Mouse (Mus musculus): ENCODE data around the gene Sgpp2. TPM values are rescaled to one million over a fixed set of nuclear protein-coding genes. Genes with fewer than 3 reads are reported as not detected.

Gene Sgpp2
- polyA plus RNA-seq, 1 experiment from 2014 or later = 0.78 TPM

- Histone ChIP-seq H3K9me3 (replicated peaks) (no peaks in the 10 kb centered on the region), H3K27me3 (ENCODE audit: low read depth, poor library complexity, severe bottlenecking) (peaks cover 5% of the 10 kb centered on the region; the same call in 1 of the 2 replicates), H3K36me3 (no peaks in the 10 kb centered on the region), H3K4me3 (no peak overlapping the region), H3K4me1 (no peaks in the 10 kb centered on the region), H3K27ac (no peak overlapping the region)
- 91% methylated on average over 3 of the region's 3 CpGs for WGBS
- DNase-seq (ENCODE audit: low spot score) = no peak
Observed at GRCm38 (mm10) chr1:78320291-78320690, 10.1 kb downstream of the Sgpp2 start.

GRCm38 (mm10) chr1:78322098-78322778, 12.1 kb downstream of the Sgpp2 start:
- WGBS = 66% methylated on average over 7 of the region's 7 CpGs
- no peaks in the 10 kb centered on the region for H3K4me1 ChIP-seq
- H3K27me3 ChIP-seq (ENCODE audit: low read depth, poor library complexity, severe bottlenecking) = peaks cover 5% of the 10 kb centered on the region; the same call in 1 of the 2 replicates
- no peaks in the 10 kb centered on the region for H3K9me3 ChIP-seq (replicated peaks)
- no peaks in the 10 kb centered on the region for H3K36me3 ChIP-seq
- DNase-seq (ENCODE audit: low spot score) = no peak
- H3K4me3 ChIP-seq = no peak overlapping the region
- H3K27ac ChIP-seq = no peak overlapping the region

DNA sequence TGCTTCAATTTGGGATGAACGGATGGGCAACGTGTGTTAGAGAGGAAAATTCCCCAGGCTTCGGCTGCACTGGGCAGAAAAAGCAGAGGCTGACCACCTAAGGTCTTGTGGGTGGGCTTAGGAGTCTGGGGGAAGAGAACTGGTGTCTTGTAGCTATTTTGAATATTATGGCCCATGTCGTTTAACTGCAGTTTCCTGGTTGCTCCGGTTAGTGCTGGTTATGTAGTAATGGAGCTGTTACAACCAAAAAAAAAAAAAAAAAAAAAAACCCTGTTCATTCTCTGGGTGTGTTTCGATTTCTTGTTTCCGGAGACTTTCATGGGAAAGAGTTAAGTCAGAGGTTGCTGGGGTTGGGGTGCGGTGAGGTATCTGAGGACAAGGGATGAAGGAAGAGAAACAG, 12.7 kb downstream of the Sgpp2 start:
- no peak overlapping the region for H3K27ac ChIP-seq
- H3K4me1 ChIP-seq = no peaks in the 10 kb centered on the region
- H3K9me3 ChIP-seq (replicated peaks) = no peaks in the 10 kb centered on the region
- no peaks in the 10 kb centered on the region for H3K36me3 ChIP-seq
- WGBS = 65% methylated on average over 8 of the region's 8 CpGs
- H3K4me3 ChIP-seq = no peak overlapping the region
- H3K27me3 ChIP-seq (ENCODE audit: low read depth, poor library complexity, severe bottlenecking) = peaks cover 5% of the 10 kb centered on the region; the same call in 1 of the 2 replicates
- DNase-seq (ENCODE audit: low spot score) = no peak

- Histone ChIP-seq H3K27ac (no peak overlapping the region), H3K9me3 (replicated peaks) (no peaks in the 10 kb centered on the region), H3K4me1 (no peaks in the 10 kb centered on the region), H3K36me3 (no peaks in the 10 kb centered on the region), H3K4me3 (no peak overlapping the region), H3K27me3 (ENCODE audit: low read depth, poor library complexity, severe bottlenecking) (peaks cover 1% of the 10 kb centered on the region; the same call in 1 of the 2 replicates)
- no peak for DNase-seq (ENCODE audit: low spot score)
- 79% methylated on average over 6 of the region's 6 CpGs for WGBS
Observed at GRCm38 (mm10) chr1:78324044-78324443, 13.9 kb downstream of the Sgpp2 start.

DNA sequence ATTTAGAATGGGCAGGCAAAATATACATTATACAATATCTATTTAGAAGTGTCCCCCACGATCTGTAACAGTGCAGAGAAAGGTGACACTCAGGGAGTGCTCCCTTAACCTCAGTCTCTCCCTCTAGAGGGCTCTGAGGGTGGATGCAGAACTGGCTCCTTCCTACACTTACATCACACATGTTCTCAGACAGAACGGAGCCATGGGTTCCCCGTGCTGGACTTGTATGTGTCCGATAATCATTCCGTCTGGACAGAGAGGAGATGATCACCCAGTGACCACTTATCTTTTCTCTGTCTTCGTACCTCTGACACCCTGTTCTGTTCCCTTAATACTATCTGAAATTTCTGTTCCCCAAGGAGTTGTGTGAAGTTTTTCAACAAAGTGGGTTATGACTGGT, 15.7 kb downstream of the Sgpp2 start:
- Histone ChIP-seq H3K4me3 (no peak overlapping the region), H3K36me3 (no peaks in the 10 kb centered on the region), H3K4me1 (no peaks in the 10 kb centered on the region), H3K27me3 (ENCODE audit: low read depth, poor library complexity, severe bottlenecking) (no peaks in the 10 kb centered on the region), H3K9me3 (replicated peaks) (no peaks in the 10 kb centered on the region), H3K27ac (no peak overlapping the region)
- DNase-seq (ENCODE audit: low spot score) = no peak
- WGBS = 79% methylated on average over 6 of the region's 6 CpGs

- Histone ChIP-seq H3K27ac (no peak overlapping the region), H3K36me3 (no peaks in the 10 kb centered on the region), H3K4me3 (no peak overlapping the region), H3K9me3 (replicated peaks) (no peaks in the 10 kb centered on the region), H3K27me3 (ENCODE audit: low read depth, poor library complexity, severe bottlenecking) (no peaks in the 10 kb centered on the region), H3K4me1 (no peaks in the 10 kb centered on the region)
- 94% methylated on average over 4 of the region's 4 CpGs for WGBS
- no peak for DNase-seq (ENCODE audit: low spot score)
Observed at GRCm38 (mm10) chr1:78328646-78329045, 18.5 kb downstream of the Sgpp2 start.

GRCm38 (mm10) chr1:78329861-78330260, 19.7 kb downstream of the Sgpp2 start:
- Histone ChIP-seq H3K27ac (no peak overlapping the region), H3K9me3 (replicated peaks) (no peaks in the 10 kb centered on the region), H3K27me3 (ENCODE audit: low read depth, poor library complexity, severe bottlenecking) (no peaks in the 10 kb centered on the region), H3K4me3 (no peak overlapping the region), H3K4me1 (no peaks in the 10 kb centered on the region), H3K36me3 (no peaks in the 10 kb centered on the region)
- WGBS = 93% methylated on average over 1 of the region's 1 CpGs
- no peak for DNase-seq (ENCODE audit: low spot score)

GRCm38 (mm10) chr1:78330620-78331158, 20.5 kb downstream of the Sgpp2 start:
- H3K27ac ChIP-seq = no peak overlapping the region
- H3K4me1 ChIP-seq = no peaks in the 10 kb centered on the region
- no peak for DNase-seq (ENCODE audit: low spot score)
- WGBS = 88% methylated on average over 5 of the region's 5 CpGs
- H3K36me3 ChIP-seq = no peaks in the 10 kb centered on the region
- no peaks in the 10 kb centered on the region for H3K9me3 ChIP-seq (replicated peaks)
- no peak overlapping the region for H3K4me3 ChIP-seq
- no peaks in the 10 kb centered on the region for H3K27me3 ChIP-seq (ENCODE audit: low read depth, poor library complexity, severe bottlenecking)

DNA sequence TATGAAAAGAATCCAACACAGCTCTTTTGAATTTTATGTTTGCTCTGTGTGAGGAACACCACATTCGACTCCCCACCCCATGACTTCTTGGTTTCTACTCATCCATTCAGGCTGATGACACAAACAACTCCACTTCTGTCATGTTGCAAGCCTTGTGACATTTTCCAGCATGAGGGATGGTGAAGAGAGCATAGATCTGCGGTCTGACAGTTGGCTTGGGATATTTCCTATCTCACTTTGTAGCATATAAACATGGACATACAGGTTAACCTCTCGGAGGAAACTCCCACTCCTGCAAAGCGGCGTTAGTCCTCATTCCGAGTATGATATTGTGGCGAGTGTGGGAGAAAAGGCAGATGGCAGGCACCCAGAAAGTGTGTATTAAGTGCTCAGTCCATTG, 27.6 kb downstream of the Sgpp2 start:
- no peak overlapping the region for H3K27ac ChIP-seq
- WGBS = 90% methylated on average over 7 of the region's 7 CpGs
- peaks cover 12% of the 10 kb centered on the region; the same call in 1 of the 2 replicates for H3K27me3 ChIP-seq (ENCODE audit: low read depth, poor library complexity, severe bottlenecking)
- H3K9me3 ChIP-seq (replicated peaks) = no peaks in the 10 kb centered on the region
- H3K4me3 ChIP-seq = no peak overlapping the region
- H3K4me1 ChIP-seq = peaks cover 14% of the 10 kb centered on the region
- H3K36me3 ChIP-seq = no peaks in the 10 kb centered on the region
- DNase-seq (ENCODE audit: low spot score) = no peak

DNA sequence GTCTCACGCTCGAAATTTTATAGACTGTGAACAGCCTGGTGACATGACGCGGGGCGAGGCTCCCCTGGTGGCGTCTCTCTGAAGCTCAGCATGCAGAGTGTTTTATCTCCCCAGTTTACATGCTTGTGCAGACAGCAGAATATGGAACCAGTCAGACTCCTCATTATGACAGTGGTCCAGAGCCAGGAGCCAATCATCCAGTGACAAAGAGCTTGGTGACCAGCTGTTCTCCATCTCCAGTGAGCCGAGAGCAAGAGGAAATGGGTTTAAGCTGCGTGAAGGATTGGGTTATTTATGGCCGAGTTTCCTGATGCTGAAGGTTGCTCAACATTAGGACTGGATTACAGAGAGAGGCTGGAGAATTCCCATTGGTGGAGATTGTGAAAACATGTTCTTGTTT, 28.1 kb downstream of the Sgpp2 start:
- Histone ChIP-seq H3K27ac (no peak overlapping the region), H3K4me3 (no peak overlapping the region), H3K9me3 (replicated peaks) (no peaks in the 10 kb centered on the region), H3K36me3 (no peaks in the 10 kb centered on the region), H3K4me1 (peaks cover 14% of the 10 kb centered on the region), H3K27me3 (ENCODE audit: low read depth, poor library complexity, severe bottlenecking) (peaks cover 12% of the 10 kb centered on the region; the same call in 1 of the 2 replicates)
- peak; percentile 58 for DNase-seq (ENCODE audit: low spot score)
- 41% methylated on average over 9 of the region's 9 CpGs for WGBS

DNA sequence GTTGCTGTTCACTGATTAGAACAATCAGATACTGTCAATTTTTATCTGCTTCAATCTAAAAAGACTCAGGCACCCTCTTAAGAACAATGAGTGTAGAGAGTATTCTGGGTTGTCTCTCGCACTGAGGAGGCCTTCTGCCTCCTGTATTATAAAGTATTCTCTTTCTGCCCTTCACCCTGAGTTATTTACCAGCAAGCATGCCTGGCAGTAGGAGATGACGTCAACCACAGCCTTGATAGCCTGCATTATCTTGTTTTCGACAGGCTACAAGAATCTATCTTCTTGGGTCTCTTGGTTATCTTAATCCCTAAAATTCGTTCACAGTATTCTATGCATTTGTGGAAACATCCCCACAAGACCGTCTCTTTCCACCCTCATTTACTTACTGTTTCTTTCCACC, 29.8 kb downstream of the Sgpp2 start:
- peaks cover 14% of the 10 kb centered on the region for H3K4me1 ChIP-seq
- H3K27ac ChIP-seq = no peak overlapping the region
- H3K27me3 ChIP-seq (ENCODE audit: low read depth, poor library complexity, severe bottlenecking) = peaks cover 12% of the 10 kb centered on the region; the same call in 1 of the 2 replicates
- WGBS = 75% methylated on average over 5 of the region's 5 CpGs
- no peak overlapping the region for H3K4me3 ChIP-seq
- no peaks in the 10 kb centered on the region for H3K36me3 ChIP-seq
- no peak for DNase-seq (ENCODE audit: low spot score)
- H3K9me3 ChIP-seq (replicated peaks) = no peaks in the 10 kb centered on the region

DNA sequence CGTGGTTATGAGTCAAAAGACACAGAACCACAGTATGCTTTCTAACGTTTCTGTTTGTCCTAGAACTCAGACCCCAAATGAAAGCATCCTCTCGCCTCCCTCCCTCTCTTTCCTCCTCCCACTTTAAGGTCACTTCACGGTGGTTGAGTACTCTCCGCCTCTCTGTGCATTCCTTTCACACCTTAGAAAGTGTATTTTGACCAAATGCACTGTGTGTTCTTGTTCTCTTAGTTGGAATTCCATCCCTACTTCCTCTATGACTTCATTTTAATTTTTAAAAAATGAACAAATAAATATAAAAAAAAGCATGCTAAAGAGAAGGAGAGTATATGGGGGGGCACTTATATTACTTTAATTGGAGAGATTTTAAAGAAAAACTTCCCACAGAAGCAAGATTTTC, 30.4 kb downstream of the Sgpp2 start:
- WGBS = 65% methylated on average over 5 of the region's 5 CpGs

GRCm38 (mm10) chr1:78347317-78347806, 37.2 kb downstream of the Sgpp2 start:
- no peaks in the 10 kb centered on the region for H3K4me1 ChIP-seq
- no peaks in the 10 kb centered on the region for H3K27me3 ChIP-seq (ENCODE audit: low read depth, poor library complexity, severe bottlenecking)
- 90% methylated on average over 12 of the region's 12 CpGs for WGBS
- DNase-seq (ENCODE audit: low spot score) = no peak
- H3K27ac ChIP-seq = no peak overlapping the region
- no peaks in the 10 kb centered on the region for H3K36me3 ChIP-seq
- H3K9me3 ChIP-seq (replicated peaks) = no peaks in the 10 kb centered on the region
- H3K4me3 ChIP-seq = no peak overlapping the region

More for the DNA sequence above, 30.4 kb downstream of the Sgpp2 start:
- peaks cover 12% of the 10 kb centered on the region; the same call in 1 of the 2 replicates for H3K27me3 ChIP-seq (ENCODE audit: low read depth, poor library complexity, severe bottlenecking)
- peaks cover 14% of the 10 kb centered on the region for H3K4me1 ChIP-seq
- DNase-seq (ENCODE audit: low spot score) = no peak
- H3K9me3 ChIP-seq (replicated peaks) = no peaks in the 10 kb centered on the region
- H3K36me3 ChIP-seq = no peaks in the 10 kb centered on the region
- H3K4me3 ChIP-seq = no peak overlapping the region
- H3K27ac ChIP-seq = no peak overlapping the region

All from limb, embryonic 10.5 days (tissue).